Comparison of ENCODE assay signal across 7 mouse cellular contexts in the genomic region with DNA sequence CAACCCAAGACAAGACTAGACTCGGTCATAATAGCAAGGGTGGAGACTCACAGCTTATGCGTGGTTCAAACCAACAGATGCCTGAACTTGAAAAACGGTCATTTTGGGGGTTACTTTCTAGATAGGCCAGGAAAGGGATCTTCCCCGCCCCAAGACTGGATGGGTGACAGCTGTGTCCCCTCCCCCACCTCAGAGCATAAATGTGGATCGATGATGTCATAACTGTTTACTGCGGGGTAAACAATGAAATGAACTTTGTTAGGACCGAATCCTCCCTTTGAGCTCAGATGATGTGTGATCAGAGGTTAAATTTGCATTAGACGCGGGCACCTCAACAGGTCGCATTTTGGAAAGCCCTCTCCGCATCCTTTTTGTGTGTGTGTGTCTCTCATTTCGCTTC. TPM values are rescaled to one million over a fixed set of nuclear protein-coding genes. Genes with fewer than 3 reads are reported as not detected.
A peak's percentile ranks its signal among the peaks of the same experiment; 100 is the strongest.
DNase-seq lines count a peak whose midpoint lies in the region; ATAC-seq and TF ChIP-seq lines count a peak whose summit lies in the region.

No protein-coding gene starts in this region.

- TF ChIP-seq CTCF in heart, postnatal 0 days (IDR thresholded peaks at IDR 0.05; ENCODE audit: low read depth), result no peak

- 7% methylated on average over 12 of the region's 12 CpGs for WGBS in lung, embryonic 15.5 days
- 20% methylated on average over 12 of the region's 12 CpGs for WGBS in heart, postnatal 0 days
- 5% methylated on average over 12 of the region's 12 CpGs for WGBS in liver, embryonic 16.5 days (ENCODE audit: insufficient replicate concordance)

- ATAC-seq in lung, embryonic 15.5 days (ENCODE audit: borderline replicate concordance, extremely low read depth, low FRiP score, low TSS enrichment), result no peak
- no peak for ATAC-seq in heart, postnatal 0 days (ENCODE audit: insufficient read depth, low read depth)
- ATAC-seq in liver, embryonic 16.5 days (ENCODE audit: low read depth), result no peak

- H3K36me3 ChIP-seq in lung, embryonic 15.5 days, result no peaks in the 10 kb centered on the region
- H3K36me3 ChIP-seq in heart, postnatal 0 days (replicated peaks; ENCODE audit: control insufficient read depth, insufficient read depth, low read length), result no peaks in the 10 kb centered on the region
- no peaks in the 10 kb centered on the region for H3K36me3 ChIP-seq in liver, embryonic 16.5 days (ENCODE audit: control insufficient read depth, insufficient read depth)

- H3K27me3 ChIP-seq in lung, embryonic 15.5 days, result peaks cover 7% of the 10 kb centered on the region; the same call in 1 of the 2 replicates
- H3K27me3 ChIP-seq in heart, postnatal 0 days (ENCODE audit: control insufficient read depth, insufficient read depth, low read length), result no peaks in the 10 kb centered on the region
- H3K27me3 ChIP-seq in liver, embryonic 16.5 days (ENCODE audit: control insufficient read depth, insufficient read depth, low read depth, low read length), result peaks cover 30% of the 10 kb centered on the region

- H3K4me1 ChIP-seq in lung, embryonic 15.5 days, result peaks cover 57% of the 10 kb centered on the region
- H3K4me1 ChIP-seq in heart, postnatal 0 days (ENCODE audit: control insufficient read depth, insufficient read depth), result peaks cover 27% of the 10 kb centered on the region
- H3K4me1 ChIP-seq in liver, embryonic 16.5 days (ENCODE audit: control insufficient read depth, low read depth, low read length), result no peaks in the 10 kb centered on the region

- TF ChIP-seq EP300 in heart, postnatal 0 days (IDR thresholded peaks at IDR 0.05; ENCODE audit: low read depth), result no peak

- H3K9ac ChIP-seq in lung, embryonic 15.5 days, result peak overlapping the region; percentile 82
- H3K9ac ChIP-seq in heart, postnatal 0 days (replicated peaks; ENCODE audit: low read depth, low read length), result no peak overlapping the region
- no peak overlapping the region for H3K9ac ChIP-seq in liver, embryonic 16.5 days (ENCODE audit: low read depth, low read length)

- H3K27ac ChIP-seq in lung, embryonic 15.5 days, result peak overlapping the region; percentile 98
- no peak overlapping the region for H3K27ac ChIP-seq in heart, postnatal 0 days (ENCODE audit: low read depth)
- no peak overlapping the region for H3K27ac ChIP-seq in liver, embryonic 16.5 days (ENCODE audit: low read length)

- peak overlapping the region; percentile 71 for H3K4me3 ChIP-seq in lung, embryonic 15.5 days
- H3K4me3 ChIP-seq in heart, postnatal 0 days (ENCODE audit: low read depth, low read length), result peak overlapping the region; percentile 84
- peak overlapping the region; percentile 61; the same call in 1 of the 2 replicates for H3K4me3 ChIP-seq in liver, embryonic 16.5 days (ENCODE audit: low read depth, low read length)

- peak overlapping the region; percentile 84 for H3K4me2 ChIP-seq in lung, embryonic 15.5 days
- peak overlapping the region; percentile 98 for H3K4me2 ChIP-seq in heart, postnatal 0 days (ENCODE audit: low read depth, low read length)
- peak overlapping the region; percentile 54 for H3K4me2 ChIP-seq in liver, embryonic 16.5 days (ENCODE audit: low read depth, low read length)

- 0 out of 2 replicates have a peak, but pooled peaks cover 3% of the 10 kb centered on the region for H3K9me3 ChIP-seq in lung, embryonic 15.5 days
- H3K9me3 ChIP-seq in heart, postnatal 0 days (replicated peaks; ENCODE audit: control insufficient read depth, low read length), result no peaks in the 10 kb centered on the region
- H3K9me3 ChIP-seq in liver, embryonic 16.5 days (replicated peaks; ENCODE audit: control insufficient read depth, low read length), result no peaks in the 10 kb centered on the region

- DNase-seq in lung, postnatal 25 days (ENCODE audit: low spot score), result no peak
- DNase-seq in heart, postnatal 0 days (ENCODE audit: low spot score), result peak; percentile 5
- no peak for DNase-seq in adrenal gland, postnatal 10 days
- no peak for DNase-seq in gastrocnemius, adult 8-10 months (ENCODE audit: low spot score in 2 of 2)
- DNase-seq in layer of hippocampus, adult 18-20 months (ENCODE audit: low spot score in 2 of 2), result no peak

RNA-seq across cellular contexts. Expression of a gene that starts 1.0 kb away (rescaled TPM):
- 14.8 and 16.6 TPM in 2 replicates for polyA plus RNA-seq in lung, embryonic 15.5 days (2015; fragmentation: Nextera tagmentation; extraction: Ambion mirVana)
- 3.3 and 7.7 TPM in 2 replicates for total RNA-seq in heart, postnatal 0 days (2014; rRNA removed; ENCODE audit: low replicate concordance)
- polyA plus RNA-seq in heart, postnatal 0 days (2015; fragmentation: Nextera tagmentation; extraction: Ambion mirVana), result 1.4 and 1.6 TPM in 2 replicates
- 1.3 TPM in 2 replicates for polyA plus RNA-seq in liver, embryonic 16.5 days (2015; fragmentation: Nextera tagmentation; extraction: Ambion mirVana)
- total RNA-seq in adrenal gland, postnatal 10 days (2021), result 1 to 10 TPM; 5.5 to 7.7 TPM
- total RNA-seq in gastrocnemius, adult 8-10 months (2022), result under 1 TPM; 0.16 to 0.34 (median 0.22) TPM
- 10 to 100 TPM; 24.3 to 28.9 TPM for total RNA-seq in layer of hippocampus, adult 18-20 months (2021)
